Mouse (Mus musculus) T-cell, adult 2 months (primary cell): Measurements from ENCODE around the gene Eftud2.
A peak's percentile ranks its signal among the peaks of the same experiment; 100 is the strongest.

Experiments
- DNase-seq: peaks from one replicate; pipeline ENCODE4 v3.0.0; 2022; ENCODE audit warnings: low spot score

Eftud2 gene

DNA sequence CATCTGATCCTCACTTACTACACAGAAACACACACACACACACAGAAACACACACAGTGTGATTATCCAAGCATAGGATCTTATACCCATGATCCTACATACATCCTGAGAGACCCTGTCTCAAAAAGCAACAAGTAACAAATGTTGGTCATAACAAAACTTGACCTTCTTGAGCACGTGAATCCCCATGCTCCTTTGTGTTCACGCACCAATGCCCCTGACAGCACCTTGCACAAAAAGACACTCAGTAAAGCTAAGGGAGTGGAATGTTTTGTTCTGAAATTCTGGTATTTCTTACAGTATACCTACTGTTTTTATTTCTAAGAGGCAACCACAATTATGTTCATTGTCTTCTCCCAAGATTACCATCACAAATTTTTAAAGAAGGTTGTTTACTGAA is 1.2 kb downstream of the Eftud2 start:
- DNase-seq = no peak

DNA sequence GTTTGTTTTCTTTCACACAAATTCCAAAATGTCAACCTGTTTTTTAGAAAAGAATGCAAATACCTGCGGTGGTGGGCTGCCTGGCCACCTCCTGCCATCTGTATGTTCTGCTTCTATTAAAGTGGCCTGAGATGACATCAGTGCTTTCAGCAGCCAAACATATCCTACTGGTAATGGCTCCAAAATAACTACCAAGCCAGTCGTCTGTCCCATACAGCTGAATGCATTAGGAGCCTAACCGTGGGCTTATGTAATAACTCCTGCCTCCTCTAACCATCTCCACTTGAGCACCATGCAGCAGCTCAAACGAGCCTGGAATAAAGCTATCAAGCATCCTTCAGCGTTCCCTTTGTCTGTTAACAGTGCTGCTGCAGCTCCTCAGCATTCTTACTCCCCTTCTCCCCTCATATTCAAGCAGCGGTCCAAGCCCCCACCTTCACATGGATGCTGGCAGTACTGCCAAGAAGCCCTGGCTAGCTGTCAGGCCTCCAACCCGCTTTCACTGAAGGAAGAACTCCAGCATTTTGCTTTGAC is 5.9 kb downstream of the Eftud2 start:
- no peak for DNase-seq

DNA sequence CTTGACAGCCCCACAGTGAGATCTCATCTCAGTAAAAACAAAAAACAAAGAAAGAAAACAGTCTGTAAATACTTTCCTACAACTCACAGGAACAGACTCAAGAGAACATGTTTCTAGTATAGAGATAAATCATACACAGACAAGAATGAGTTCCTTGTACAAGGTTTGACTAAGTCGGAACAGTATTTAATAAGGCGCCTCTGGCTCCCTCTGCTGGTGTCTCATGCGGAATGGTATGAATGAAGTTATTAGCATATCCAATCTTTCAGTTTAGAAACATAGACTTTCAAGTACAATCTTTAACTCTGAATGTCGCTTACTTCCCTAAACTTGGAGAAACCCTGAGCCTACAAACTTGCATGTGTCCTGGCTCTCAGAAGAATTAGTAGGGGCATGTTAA is 16.5 kb downstream of the Eftud2 start:
- DNase-seq = peak; percentile 18

DNA sequence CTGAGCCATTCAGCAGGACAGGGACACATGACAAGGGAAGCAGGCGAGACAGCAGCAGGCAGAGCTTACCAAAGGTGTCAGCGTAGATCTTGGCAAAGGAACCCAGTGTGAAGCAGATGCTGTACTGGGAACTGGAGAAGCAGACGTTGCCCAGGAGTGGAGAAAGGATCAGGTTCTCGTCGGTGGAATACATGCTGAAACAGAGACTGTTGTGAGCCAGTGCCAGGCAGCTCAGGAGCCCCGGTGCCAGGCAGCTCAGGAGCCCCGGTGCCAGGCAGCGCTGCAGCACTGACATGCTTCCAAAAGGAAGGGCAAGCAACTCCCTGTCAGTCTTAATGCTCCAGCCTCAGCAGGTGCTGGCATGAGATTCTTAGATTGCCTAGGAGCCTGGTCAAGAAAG is 20.9 kb downstream of the Eftud2 start:
- no peak for DNase-seq

- no peak for DNase-seq
Measured at GRCm38 (mm10) chr11:102858951-102859350, 21.8 kb downstream of the Eftud2 start.

GRCm38 (mm10) chr11:102855941-102856340 is 24.8 kb downstream of the Eftud2 start:
- no peak for DNase-seq

- no peak for DNase-seq
Measured at GRCm38 (mm10) chr11:102853760-102854159, 27.0 kb downstream of the Eftud2 start.

GRCm38 (mm10) chr11:102851883-102852282 is 28.9 kb downstream of the Eftud2 start:
- DNase-seq = peak; percentile 8

- no peak for DNase-seq
Measured at GRCm38 (mm10) chr11:102845926-102846325, 34.9 kb downstream of the Eftud2 start.

DNA sequence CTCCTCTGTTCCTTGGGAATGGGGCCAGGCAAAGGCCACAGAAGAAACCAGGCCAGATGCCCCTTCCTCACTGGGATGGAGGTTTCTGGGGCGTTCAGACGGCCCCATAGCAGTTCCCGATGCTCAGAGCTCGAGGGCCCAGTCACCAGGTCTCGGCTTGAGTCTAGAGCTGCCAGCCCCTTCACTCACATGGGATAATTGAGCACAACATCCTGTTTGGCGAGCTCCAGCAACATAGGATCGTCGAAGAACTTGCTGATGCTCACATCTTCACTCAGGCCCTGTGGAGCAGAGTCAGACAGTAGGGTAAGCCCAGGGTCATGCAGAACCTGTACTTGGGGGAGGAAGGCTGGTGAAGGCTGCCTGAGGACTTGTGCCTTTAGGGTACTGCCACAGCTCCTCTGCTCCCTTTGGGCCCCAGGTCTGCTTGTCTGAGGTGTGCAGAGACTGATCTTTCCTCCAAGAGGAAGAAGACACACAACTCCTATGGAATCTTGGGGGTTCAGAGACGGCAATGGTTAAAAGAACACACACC is 42.1 kb downstream of the Eftud2 start:
- no peak for DNase-seq

DNA sequence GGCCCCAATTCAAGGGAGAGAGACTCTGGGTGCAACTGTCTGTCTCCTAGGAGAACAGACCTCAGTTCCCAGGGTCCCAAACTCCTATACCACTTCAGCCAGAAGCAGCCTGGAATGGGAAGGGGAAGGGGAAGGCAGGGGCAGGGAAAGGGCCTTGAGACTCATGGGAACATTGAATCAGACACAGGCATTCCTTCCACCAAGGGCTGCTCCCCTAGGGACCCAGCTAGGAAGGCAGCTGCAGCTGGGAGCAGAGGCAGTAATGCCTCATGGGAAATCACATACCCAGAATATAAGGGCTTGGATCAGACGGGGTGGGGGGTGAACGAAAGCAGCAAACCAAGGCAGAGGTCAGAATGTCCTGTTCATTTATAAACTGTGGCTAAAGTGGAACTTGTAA is 42.7 kb downstream of the Eftud2 start:
- DNase-seq = no peak

GRCm38 (mm10) chr11:102837385-102837784 is 43.4 kb downstream of the Eftud2 start:
- no peak for DNase-seq

- DNase-seq = no peak
Measured at GRCm38 (mm10) chr11:102836146-102836545, 44.6 kb downstream of the Eftud2 start.

- DNase-seq = no peak
Measured at GRCm38 (mm10) chr11:102835549-102835948, 45.2 kb downstream of the Eftud2 start, which contains the start of gene Higd1b. Higd1b (plus strand) TSS chr11:102835849.

DNA sequence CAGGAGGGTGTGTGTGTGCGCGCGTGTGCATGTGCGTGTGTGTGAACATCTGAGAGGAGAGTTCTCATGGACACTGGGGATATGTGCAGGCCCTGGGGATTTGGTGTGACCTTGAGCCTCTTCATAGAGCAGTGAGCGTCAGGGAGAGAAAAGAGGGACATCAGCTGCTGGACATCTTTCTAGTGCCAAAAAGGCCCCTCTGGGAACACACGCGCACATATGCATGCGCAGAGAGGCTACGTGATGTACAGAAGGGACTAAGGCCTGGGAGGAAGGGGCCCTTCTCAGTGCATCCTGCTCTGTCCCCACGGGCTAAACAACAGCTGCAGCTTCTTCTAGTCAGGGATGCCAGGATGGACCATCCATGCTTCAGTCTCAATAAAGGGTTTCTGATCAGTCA is 46.6 kb downstream of the Eftud2 start:
- no peak for DNase-seq

- no peak for DNase-seq
Measured at GRCm38 (mm10) chr11:102832700-102833297, 48.0 kb downstream of the Eftud2 start.

DNA sequence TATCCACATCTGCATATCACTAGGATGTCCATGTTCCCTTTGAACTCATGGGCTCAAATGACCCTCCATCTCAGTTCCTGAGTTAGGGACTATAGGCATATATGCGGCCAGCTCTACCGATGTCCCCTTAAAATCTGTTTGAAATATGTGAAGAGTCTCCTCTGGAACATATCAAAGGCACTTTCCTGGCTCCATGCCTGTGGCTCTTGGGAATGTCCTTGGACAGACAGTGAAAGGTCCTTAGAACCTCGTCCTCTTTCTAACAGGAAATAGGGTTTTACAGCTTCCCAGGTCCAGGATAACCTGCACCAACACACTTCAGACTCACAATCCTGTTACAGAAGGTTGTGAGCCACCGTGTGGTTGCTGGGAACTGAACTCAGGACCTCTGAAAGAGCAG is 50.5 kb downstream of the Eftud2 start:
- no peak for DNase-seq

GRCm38 (mm10) chr11:102827097-102827496 is 53.7 kb downstream of the Eftud2 start:
- DNase-seq = no peak

GRCm38 (mm10) chr11:102826476-102826875 is 54.3 kb downstream of the Eftud2 start:
- no peak for DNase-seq

DNA sequence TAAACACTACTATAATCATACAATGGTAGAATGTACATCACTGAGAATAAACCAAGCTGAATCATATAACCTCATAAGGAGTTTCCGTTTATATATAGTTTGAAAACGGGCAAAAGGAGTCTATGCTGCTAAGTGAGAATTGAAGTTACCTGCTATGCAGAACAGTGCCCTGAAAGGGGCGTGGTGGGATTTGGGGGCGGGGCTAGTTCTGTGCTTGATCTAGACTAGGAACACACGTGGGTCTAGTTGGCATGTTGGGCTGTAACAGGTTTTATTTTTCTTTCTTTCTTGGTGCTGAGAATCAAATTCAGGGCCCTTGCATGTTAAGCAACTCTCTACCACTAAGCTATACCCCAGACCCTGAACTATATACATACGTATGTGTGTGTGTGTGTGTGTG is 59.6 kb downstream of the Eftud2 start:
- peak; percentile 23 for DNase-seq

GRCm38 (mm10) chr11:102820432-102820831 is 60.4 kb downstream of the Eftud2 start:
- no peak for DNase-seq

- no peak for DNase-seq
Measured at GRCm38 (mm10) chr11:102819783-102820385, 60.9 kb downstream of the Eftud2 start.

- peak; percentile 4 for DNase-seq
Measured at GRCm38 (mm10) chr11:102819021-102819782, 61.6 kb downstream of the Eftud2 start, which contains the start of gene Gjc1. Gjc1 (minus strand) TSS chr11:102819700.
